ENCODE assay signal across 10 mouse cellular contexts in the genomic region with DNA sequence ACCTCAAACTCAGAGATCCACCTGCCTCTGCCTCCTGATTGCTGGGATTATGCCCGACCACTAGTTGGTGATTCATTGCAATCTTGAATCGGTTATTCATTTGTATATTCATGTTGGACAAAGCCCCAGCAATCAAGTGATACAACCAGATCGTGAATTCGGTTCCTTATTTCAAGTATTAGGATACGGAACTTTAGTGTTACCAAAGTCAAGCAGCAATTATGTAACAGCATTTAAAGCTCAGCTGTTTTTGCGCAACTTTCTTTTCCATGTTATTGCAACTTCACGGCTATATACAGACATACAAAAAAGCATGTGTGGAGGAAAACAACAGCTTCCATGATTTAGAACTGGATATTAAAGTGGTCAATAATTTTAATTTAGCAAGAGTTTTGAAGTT. TPM values are rescaled to one million over a fixed set of nuclear protein-coding genes. Genes with fewer than 3 reads are reported as not detected.
A peak's percentile ranks its signal among the peaks of the same experiment; 100 is the strongest.
DNase-seq lines count a peak whose midpoint lies in the region; ATAC-seq and TF ChIP-seq lines count a peak whose summit lies in the region.
"Had no signal": no experiment of that assay in that cellular context is flagged by ENCODE, and none has a peak within 500 bp of the region (broad histone marks: within the 10 kb centered on the region; RNA-seq: fewer than 3 reads in every experiment).

No protein-coding gene starts in this region.

- H3K4me3 ChIP-seq in heart, adult 2 months, result peak overlapping the region; percentile 50
- H3K4me3 ChIP-seq in embryonic facial prominence, embryonic 13.5 days, result peak overlapping the region; percentile 87
- H3K4me3 ChIP-seq in liver, postnatal 0 days (ENCODE audit: low read depth, low read length), result peak overlapping the region; percentile 93

- no peak for TF ChIP-seq POLR2A in heart, adult 2 months (IDR thresholded peaks at IDR 0.05; ENCODE audit: insufficient read depth, low read depth, low read length)

- WGBS in heart, adult 2 months, result 67% methylated on average over 7 of the region's 7 CpGs
- 70% methylated on average over 7 of the region's 7 CpGs for WGBS in embryonic facial prominence, embryonic 13.5 days
- 48% methylated on average over 7 of the region's 7 CpGs for WGBS in liver, postnatal 0 days (ENCODE audit: insufficient replicate concordance)

- H3K4me1 ChIP-seq in heart, adult 2 months (ENCODE audit: control insufficient read depth, insufficient read depth, low read length), result peaks cover 6% of the 10 kb centered on the region
- peaks cover 20% of the 10 kb centered on the region for H3K4me1 ChIP-seq in embryonic facial prominence, embryonic 13.5 days
- H3K4me1 ChIP-seq in liver, postnatal 0 days (ENCODE audit: insufficient read depth), result peaks cover 15% of the 10 kb centered on the region

- peaks cover 6% of the 10 kb centered on the region for H3K79me2 ChIP-seq in heart, adult 2 months (replicated peaks; ENCODE audit: control insufficient read depth, insufficient read depth, low read length)

- no peak for TF ChIP-seq EP300 in heart, adult 2 months (IDR thresholded peaks at IDR 0.05; ENCODE audit: insufficient read depth, low read depth, low read length)
- TF ChIP-seq EP300 in liver, postnatal 0 days (IDR thresholded peaks at IDR 0.05; ENCODE audit: low read depth), result no peak

- H3K9ac ChIP-seq in heart, adult 2 months (ENCODE audit: low read depth, low read length), result no peak overlapping the region
- H3K9ac ChIP-seq in embryonic facial prominence, embryonic 13.5 days, result no peak overlapping the region
- no peak overlapping the region for H3K9ac ChIP-seq in liver, postnatal 0 days (replicated peaks)

- H3K27ac ChIP-seq in heart, adult 2 months, result peak overlapping the region; percentile 90
- H3K27ac ChIP-seq in embryonic facial prominence, embryonic 13.5 days, result no peak overlapping the region
- peak overlapping the region; percentile 88 for H3K27ac ChIP-seq in liver, postnatal 0 days (ENCODE audit: low read depth)

- no peak for DNase-seq in heart, adult 2 months
- no peak for DNase-seq in heart, postnatal 4 days
- peak; percentile 69 for DNase-seq in 416B (ENCODE audit: low read depth)
- DNase-seq in liver, postnatal 0 days, result no peak
- no peak for DNase-seq in adrenal gland, adult 8-10 months
- no peak for DNase-seq in spleen, postnatal 14 days (ENCODE audit: low spot score in 2 of 2)
- no peak for DNase-seq in thymus, postnatal 4 days

- no peaks in the 10 kb centered on the region for H3K27me3 ChIP-seq in heart, adult 2 months (ENCODE audit: control insufficient read depth, insufficient read depth, low read length)
- H3K27me3 ChIP-seq in embryonic facial prominence, embryonic 13.5 days, result no peaks in the 10 kb centered on the region
- no peaks in the 10 kb centered on the region for H3K27me3 ChIP-seq in liver, postnatal 0 days (ENCODE audit: insufficient read depth, low read length)

- no peaks in the 10 kb centered on the region for H3K9me3 ChIP-seq in embryonic facial prominence, embryonic 13.5 days
- H3K9me3 ChIP-seq in liver, postnatal 0 days (ENCODE audit: low read length), result no peaks in the 10 kb centered on the region

- intact Hi-C loops in heart, adult 2 months (cut with DNase I), result loop anchor here (5.0 to 10.0 kb wide), 3 partner anchors 48 to 459 kb away; partner anchors contain the start of gene Psmd4

- peaks cover 5% of the 10 kb centered on the region; the same call in 1 of the 2 replicates for H3K36me3 ChIP-seq in heart, adult 2 months (ENCODE audit: control insufficient read depth, insufficient read depth, low read length)
- H3K36me3 ChIP-seq in embryonic facial prominence, embryonic 13.5 days, result no peaks in the 10 kb centered on the region
- no peaks in the 10 kb centered on the region for H3K36me3 ChIP-seq in liver, postnatal 0 days (replicated peaks; ENCODE audit: insufficient read depth, low read length)

- peak overlapping the region; percentile 85; the same call in 1 of the 2 replicates for H3K4me2 ChIP-seq in embryonic facial prominence, embryonic 13.5 days
- H3K4me2 ChIP-seq in liver, postnatal 0 days (ENCODE audit: low read depth, low read length), result peak overlapping the region; percentile 89

- no peak; the same call in 1 of the 2 replicates for ATAC-seq in embryonic facial prominence, embryonic 13.5 days (ENCODE audit: insufficient number of reproducible peaks, insufficient read depth, low FRiP score, low TSS enrichment, low read depth)
- ATAC-seq in liver, postnatal 0 days, result peak; percentile 4; the same call in 1 of the 2 replicates

- TF ChIP-seq CTCF in heart, adult 2 months (IDR thresholded peaks at IDR 0.05), result no peak
- no peak for TF ChIP-seq CTCF in liver, postnatal 0 days (IDR thresholded peaks at IDR 0.05; ENCODE audit: low read depth)

RNA-seq across cellular contexts. Expression of gene Snx27, which starts 0.4 kb away (rescaled TPM):
- 10 to 100 TPM; 27.4 to 29.0 TPM for total RNA-seq in heart, adult 2 months (2021)
- 7.5 and 14.4 TPM in 2 replicates for polyA plus RNA-seq in heart, adult 2 months (2012; rRNA removed)
- total RNA-seq in heart, postnatal 4 days (2021), result 10 to 100 TPM; 31.8 to 31.9 TPM
- polyA plus RNA-seq in embryonic facial prominence, embryonic 13.5 days (2015; fragmentation: Nextera tagmentation; extraction: Ambion mirVana), result 53.5 and 60.0 TPM in 2 replicates
- 9.9 and 10.1 TPM in 2 replicates for polyA plus RNA-seq in liver, postnatal 0 days (2015; fragmentation: Nextera tagmentation; extraction: Ambion mirVana)
- 10 to 100 TPM; 47.4 to 56.8 (median 54.8) TPM for total RNA-seq in adrenal gland, adult 8-10 months (2022)

RNA-seq across cellular contexts. Expression of gene Gm10972, which starts 60.0 kb away (rescaled TPM):
- not detected for total RNA-seq in heart, adult 2 months (2021)
- not detected in 2 replicates for polyA plus RNA-seq in heart, adult 2 months (2012; rRNA removed)
- total RNA-seq in heart, postnatal 4 days (2021), result not detected
- polyA plus RNA-seq in embryonic facial prominence, embryonic 13.5 days (2015; fragmentation: Nextera tagmentation; extraction: Ambion mirVana), result not detected in 2 replicates
- not detected in 2 replicates for polyA plus RNA-seq in liver, postnatal 0 days (2015; fragmentation: Nextera tagmentation; extraction: Ambion mirVana)
- total RNA-seq in adrenal gland, adult 8-10 months (2022), result not detected
- total RNA-seq: ES-E14; left cerebral cortex, adult 8-10 months had no signal
